Mouse (Mus musculus) erythroblast, embryonic 14.5 days (primary cell): ENCODE data around the gene Sgcd.

Experiments used
- GATA1 ChIP-seq: IDR thresholded peaks from 2 replicates; pipeline ENCODE4 v1.6.1; 2012; ENCODE audit warnings: low read length, inconsistent platforms, mixed read lengths
- TAL1 ChIP-seq: IDR thresholded peaks from 3 replicates; pipeline ENCODE4 v1.6.1; 2012; ENCODE audit warnings: low read length, inconsistent platforms, mixed read lengths

DNA sequence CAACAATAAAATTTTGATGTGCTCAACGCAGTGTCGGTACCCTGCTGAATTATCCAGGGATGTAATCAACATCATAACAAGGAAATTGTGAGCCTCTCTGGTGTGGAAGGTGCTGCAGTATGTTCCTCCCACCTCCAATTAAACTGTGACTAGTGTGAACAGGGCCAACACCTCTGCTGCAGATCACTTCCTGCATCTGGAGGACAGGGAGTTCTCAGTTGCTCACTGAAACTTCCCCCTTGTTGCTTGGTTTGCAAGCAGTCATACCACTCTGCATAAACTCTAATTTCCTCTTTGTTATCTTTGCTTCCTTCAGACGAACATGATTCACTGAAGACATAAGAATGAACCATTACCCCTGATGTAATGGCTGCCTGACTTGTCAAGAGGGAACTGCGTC lies 925.1 kb downstream of the Sgcd start:
- TF ChIP-seq TAL1 (no peak), GATA1 (no peak)
